Mouse (Mus musculus): Measurements from ENCODE around the gene Cstad. TPM values are rescaled to one million over a fixed set of nuclear protein-coding genes. Genes with fewer than 3 reads are reported as not detected.

The Cstad gene
- polyA plus RNA-seq, 1 experiment from 2014 or later = not detected

- H3K4me3 ChIP-seq (ENCODE audit: low read depth, low read length) = no peak overlapping the region
- no peaks in the 10 kb centered on the region for H3K27me3 ChIP-seq (ENCODE audit: control insufficient read depth, insufficient read depth, low read depth, low read length)
- no peaks in the 10 kb centered on the region for H3K4me1 ChIP-seq (ENCODE audit: control insufficient read depth, low read depth, low read length)
- H3K27ac ChIP-seq (ENCODE audit: low read length) = no peak overlapping the region
- H3K4me2 ChIP-seq (ENCODE audit: low read depth, low read length) = no peak overlapping the region
- ATAC-seq (ENCODE audit: low read depth) = no peak
- no peaks in the 10 kb centered on the region for H3K9me3 ChIP-seq (replicated peaks; ENCODE audit: control insufficient read depth, low read length)
- no peaks in the 10 kb centered on the region for H3K36me3 ChIP-seq (ENCODE audit: control insufficient read depth, insufficient read depth)
- WGBS (ENCODE audit: insufficient replicate concordance) = 31% methylated on average over 13 of the region's 13 CpGs
- H3K9ac ChIP-seq (ENCODE audit: low read depth, low read length) = no peak overlapping the region
These were observed 53.1 kb downstream of the Cstad start for GRCm38 (mm10) chr2:30647882-30648494.

- no peak for ATAC-seq (ENCODE audit: low read depth)
- Histone ChIP-seq H3K27me3 (ENCODE audit: control insufficient read depth, insufficient read depth, low read depth, low read length) (no peaks in the 10 kb centered on the region), H3K4me3 (ENCODE audit: low read depth, low read length) (no peak overlapping the region), H3K27ac (ENCODE audit: low read length) (no peak overlapping the region), H3K4me1 (ENCODE audit: control insufficient read depth, low read depth, low read length) (no peaks in the 10 kb centered on the region), H3K9ac (ENCODE audit: low read depth, low read length) (no peak overlapping the region), H3K9me3 (replicated peaks; ENCODE audit: control insufficient read depth, low read length) (no peaks in the 10 kb centered on the region), H3K4me2 (ENCODE audit: low read depth, low read length) (no peak overlapping the region), H3K36me3 (ENCODE audit: control insufficient read depth, insufficient read depth) (no peaks in the 10 kb centered on the region)
- WGBS (ENCODE audit: insufficient replicate concordance) = 61% methylated on average over 9 of the region's 9 CpGs
These were observed 55.4 kb downstream of the Cstad start for GRCm38 (mm10) chr2:30650249-30650648.

GRCm38 (mm10) chr2:30651831-30652230 is 57.0 kb downstream of the Cstad start:
- WGBS (ENCODE audit: insufficient replicate concordance) = 28% methylated on average over 1 of the region's 1 CpGs
- H3K27me3 ChIP-seq (ENCODE audit: control insufficient read depth, insufficient read depth, low read depth, low read length) = no peaks in the 10 kb centered on the region
- no peak overlapping the region for H3K4me2 ChIP-seq (ENCODE audit: low read depth, low read length)
- H3K27ac ChIP-seq (ENCODE audit: low read length) = no peak overlapping the region
- no peak for ATAC-seq (ENCODE audit: low read depth)
- H3K4me1 ChIP-seq (ENCODE audit: control insufficient read depth, low read depth, low read length) = no peaks in the 10 kb centered on the region
- H3K9ac ChIP-seq (ENCODE audit: low read depth, low read length) = no peak overlapping the region
- H3K9me3 ChIP-seq (replicated peaks; ENCODE audit: control insufficient read depth, low read length) = no peaks in the 10 kb centered on the region
- H3K36me3 ChIP-seq (ENCODE audit: control insufficient read depth, insufficient read depth) = no peaks in the 10 kb centered on the region
- H3K4me3 ChIP-seq (ENCODE audit: low read depth, low read length) = no peak overlapping the region

DNA sequence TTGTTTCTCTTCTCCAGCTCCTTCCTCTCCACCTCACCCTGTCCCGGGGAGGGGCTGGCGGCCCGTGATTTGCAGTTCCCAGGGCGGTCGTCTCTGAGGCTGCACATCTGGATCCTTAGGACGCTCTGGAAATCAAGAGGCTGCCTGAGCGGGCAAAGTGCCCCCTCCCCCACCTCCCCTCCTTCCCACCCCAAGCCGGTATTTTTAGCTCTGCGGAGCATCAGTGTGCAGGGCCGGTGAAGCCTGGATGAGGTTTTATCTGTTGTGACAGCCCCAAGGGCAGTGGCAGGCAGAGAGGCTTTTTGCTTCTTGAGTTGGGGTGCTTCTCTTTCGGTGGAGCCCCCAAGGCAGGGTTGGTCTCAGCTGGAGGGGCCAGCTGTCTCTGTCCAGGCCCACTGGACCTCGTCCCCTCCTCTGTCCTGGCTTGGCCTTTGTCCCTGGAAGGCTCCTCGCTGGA is 57.8 kb downstream of the Cstad start:
- 18% methylated on average over 13 of the region's 13 CpGs for WGBS (ENCODE audit: insufficient replicate concordance)
- Histone ChIP-seq H3K36me3 (ENCODE audit: control insufficient read depth, insufficient read depth) (no peaks in the 10 kb centered on the region), H3K9ac (ENCODE audit: low read depth, low read length) (no peak overlapping the region; the same call in 1 of the 2 replicates), H3K4me3 (ENCODE audit: low read depth, low read length) (no peak overlapping the region), H3K4me1 (ENCODE audit: control insufficient read depth, low read depth, low read length) (no peaks in the 10 kb centered on the region; the same call in 1 of the 2 replicates), H3K27ac (ENCODE audit: low read length) (no peak overlapping the region), H3K27me3 (ENCODE audit: control insufficient read depth, insufficient read depth, low read depth, low read length) (no peaks in the 10 kb centered on the region), H3K9me3 (replicated peaks; ENCODE audit: control insufficient read depth, low read length) (no peaks in the 10 kb centered on the region), H3K4me2 (ENCODE audit: low read depth, low read length) (no peak overlapping the region)
- no peak for ATAC-seq (ENCODE audit: low read depth)

- H3K4me2 ChIP-seq (ENCODE audit: low read depth, low read length) = no peak overlapping the region
- no peak overlapping the region for H3K9ac ChIP-seq (ENCODE audit: low read depth, low read length)
- H3K27me3 ChIP-seq (ENCODE audit: control insufficient read depth, insufficient read depth, low read depth, low read length) = no peaks in the 10 kb centered on the region
- H3K9me3 ChIP-seq (replicated peaks; ENCODE audit: control insufficient read depth, low read length) = no peaks in the 10 kb centered on the region
- H3K4me1 ChIP-seq (ENCODE audit: control insufficient read depth, low read depth, low read length) = peaks cover 4% of the 10 kb centered on the region
- H3K4me3 ChIP-seq (ENCODE audit: low read depth, low read length) = no peak overlapping the region
- no peak overlapping the region for H3K27ac ChIP-seq (ENCODE audit: low read length)
- ATAC-seq (ENCODE audit: low read depth) = no peak
- H3K36me3 ChIP-seq (ENCODE audit: control insufficient read depth, insufficient read depth) = no peaks in the 10 kb centered on the region
- 65% methylated on average over 4 of the region's 4 CpGs for WGBS (ENCODE audit: insufficient replicate concordance)
These were observed 58.2 kb downstream of the Cstad start for GRCm38 (mm10) chr2:30653046-30653445.

DNA sequence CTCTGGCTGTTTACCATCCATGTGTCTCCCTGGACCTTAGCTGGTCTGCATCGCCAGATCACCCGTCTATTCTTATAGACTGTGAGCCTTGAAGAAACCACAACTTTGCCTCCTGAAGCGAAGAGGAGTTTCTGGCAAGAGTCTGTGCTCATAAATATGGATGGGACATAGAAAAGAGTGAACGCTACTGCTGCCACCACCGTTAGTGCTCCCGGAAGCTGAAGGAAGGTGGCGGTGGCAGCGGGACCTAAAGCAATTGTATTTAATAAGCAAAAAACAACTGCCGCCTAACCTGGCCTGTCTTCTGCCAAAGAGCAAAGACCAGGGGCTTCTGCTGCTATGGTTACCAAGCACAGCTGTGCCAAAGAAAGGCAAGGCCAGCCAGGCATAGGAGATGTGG is 59.3 kb downstream of the Cstad start:
- no peak for ATAC-seq (ENCODE audit: low read depth)
- H3K36me3 ChIP-seq (ENCODE audit: control insufficient read depth, insufficient read depth) = no peaks in the 10 kb centered on the region
- WGBS (ENCODE audit: insufficient replicate concordance) = 71% methylated on average over 9 of the region's 9 CpGs

DNA sequence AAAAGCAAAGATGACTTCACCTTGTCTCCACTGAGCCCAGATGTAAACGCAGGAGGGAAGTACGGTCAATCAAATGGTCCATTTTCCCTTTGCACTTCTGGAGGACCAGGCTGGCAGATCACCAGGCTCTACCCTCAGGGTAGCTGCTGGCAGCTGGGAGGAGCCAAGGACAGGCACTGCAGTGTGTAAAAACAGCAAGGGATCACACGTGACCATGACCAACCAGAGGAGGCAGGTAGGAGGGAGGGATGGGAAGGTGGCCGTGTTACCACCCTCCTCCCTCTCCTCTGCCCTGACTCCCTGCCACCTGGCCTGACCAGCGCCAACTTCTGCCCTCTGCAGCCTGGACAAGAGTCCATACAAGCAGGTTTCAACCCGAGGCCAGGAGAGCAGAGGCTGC is 59.7 kb downstream of the Cstad start:
- H3K27ac ChIP-seq (ENCODE audit: low read length) = no peak overlapping the region
- ATAC-seq (ENCODE audit: low read depth) = no peak
- H3K9me3 ChIP-seq (replicated peaks; ENCODE audit: control insufficient read depth, low read length) = no peaks in the 10 kb centered on the region
- no peaks in the 10 kb centered on the region for H3K27me3 ChIP-seq (ENCODE audit: control insufficient read depth, insufficient read depth, low read depth, low read length)
- H3K4me1 ChIP-seq (ENCODE audit: control insufficient read depth, low read depth, low read length) = peaks cover 14% of the 10 kb centered on the region
- H3K36me3 ChIP-seq (ENCODE audit: control insufficient read depth, insufficient read depth) = no peaks in the 10 kb centered on the region
- no peak overlapping the region for H3K4me3 ChIP-seq (ENCODE audit: low read depth, low read length)
- H3K9ac ChIP-seq (ENCODE audit: low read depth, low read length) = no peak overlapping the region
- H3K4me2 ChIP-seq (ENCODE audit: low read depth, low read length) = no peak overlapping the region
- WGBS (ENCODE audit: insufficient replicate concordance) = 68% methylated on average over 6 of the region's 6 CpGs

More for the DNA sequence above, 59.3 kb downstream of the Cstad start:
- H3K27ac ChIP-seq (ENCODE audit: low read length) = no peak overlapping the region
- no peaks in the 10 kb centered on the region for H3K27me3 ChIP-seq (ENCODE audit: control insufficient read depth, insufficient read depth, low read depth, low read length)
- no peaks in the 10 kb centered on the region for H3K9me3 ChIP-seq (replicated peaks; ENCODE audit: control insufficient read depth, low read length)
- H3K9ac ChIP-seq (ENCODE audit: low read depth, low read length) = no peak overlapping the region
- no peak overlapping the region for H3K4me3 ChIP-seq (ENCODE audit: low read depth, low read length)
- no peak overlapping the region for H3K4me2 ChIP-seq (ENCODE audit: low read depth, low read length)
- H3K4me1 ChIP-seq (ENCODE audit: control insufficient read depth, low read depth, low read length) = peaks cover 12% of the 10 kb centered on the region

GRCm38 (mm10) chr2:30655746-30656145 is 60.9 kb downstream of the Cstad start:
- Histone ChIP-seq H3K4me2 (ENCODE audit: low read depth, low read length) (no peak overlapping the region), H3K27me3 (ENCODE audit: control insufficient read depth, insufficient read depth, low read depth, low read length) (no peaks in the 10 kb centered on the region; the same call in 1 of the 2 replicates), H3K9ac (ENCODE audit: low read depth, low read length) (no peak overlapping the region), H3K36me3 (ENCODE audit: control insufficient read depth, insufficient read depth) (no peaks in the 10 kb centered on the region), H3K4me1 (ENCODE audit: control insufficient read depth, low read depth, low read length) (peaks cover 14% of the 10 kb centered on the region), H3K9me3 (replicated peaks; ENCODE audit: control insufficient read depth, low read length) (no peaks in the 10 kb centered on the region), H3K27ac (ENCODE audit: low read length) (no peak overlapping the region), H3K4me3 (ENCODE audit: low read depth, low read length) (no peak overlapping the region)
- 51% methylated on average over 5 of the region's 5 CpGs for WGBS (ENCODE audit: insufficient replicate concordance)
- ATAC-seq (ENCODE audit: low read depth) = no peak

GRCm38 (mm10) chr2:30656711-30657555 is 62.1 kb downstream of the Cstad start:
- H3K4me3 ChIP-seq (ENCODE audit: low read depth, low read length) = no peak overlapping the region
- peaks cover 14% of the 10 kb centered on the region for H3K4me1 ChIP-seq (ENCODE audit: control insufficient read depth, low read depth, low read length)
- WGBS (ENCODE audit: insufficient replicate concordance) = 44% methylated on average over 13 of the region's 13 CpGs
- no peak overlapping the region for H3K4me2 ChIP-seq (ENCODE audit: low read depth, low read length)
- H3K9me3 ChIP-seq (replicated peaks; ENCODE audit: control insufficient read depth, low read length) = no peaks in the 10 kb centered on the region
- H3K36me3 ChIP-seq (ENCODE audit: control insufficient read depth, insufficient read depth) = no peaks in the 10 kb centered on the region
- no peaks in the 10 kb centered on the region; the same call in 1 of the 2 replicates for H3K27me3 ChIP-seq (ENCODE audit: control insufficient read depth, insufficient read depth, low read depth, low read length)
- no peak overlapping the region for H3K9ac ChIP-seq (ENCODE audit: low read depth, low read length)
- ATAC-seq (ENCODE audit: low read depth) = no peak
- H3K27ac ChIP-seq (ENCODE audit: low read length) = no peak overlapping the region

All from liver, embryonic 16.5 days (tissue).